Mouse (Mus musculus) myocyte (in vitro differentiated cells): ENCODE data around the gene Ttc7. TPM values are rescaled to one million over a fixed set of nuclear protein-coding genes. Genes with fewer than 3 reads are reported as not detected.

Source experiments
- H3K27me3 ChIP-seq: one replicate; pipeline ENCODE4 v1.6.1; 2011; ENCODE audit not compliant: control insufficient read depth, insufficient read depth, insufficient read length
- H3K36me3 ChIP-seq: one replicate; pipeline ENCODE4 v1.6.1; 2011; ENCODE audit not compliant: control insufficient read depth, insufficient read depth
- H3K4me2 ChIP-seq: one replicate; pipeline ENCODE4 v1.6.1; 2011; ENCODE audit warnings: low read depth, control low read depth
- H3K4me3 ChIP-seq: one replicate; pipeline ENCODE4 v1.5.1; 2011; ENCODE audit warnings: mild to moderate bottlenecking, control low read depth, moderate library complexity
- H3K79me2 ChIP-seq: one replicate; pipeline ENCODE4 v1.6.1; 2011; ENCODE audit not compliant: control insufficient read depth, insufficient read depth
- H3ac ChIP-seq: one replicate; pipeline ENCODE4 v1.6.1; 2011; ENCODE audit not compliant: control insufficient read depth, insufficient read length
- CEBPB ChIP-seq: IDR thresholded peaks from 2 replicates; pipeline ENCODE4 v1.6.1; 2011; ENCODE audit warnings: mild to moderate bottlenecking, moderate library complexity; ENCODE audit not compliant: poor library complexity, insufficient read depth, severe bottlenecking
- E2F4 ChIP-seq: IDR thresholded peaks from one replicate; pipeline ENCODE4 v1.6.1; 2011; ENCODE audit warnings: mild to moderate bottlenecking, control low read depth, moderate library complexity; ENCODE audit not compliant: insufficient read depth
- MAX ChIP-seq: IDR thresholded peaks from one replicate; pipeline ENCODE4 v1.6.1; 2011; ENCODE audit warnings: low read depth, mild to moderate bottlenecking, control low read depth
- MYOD1 ChIP-seq, 3 experiments: IDR thresholded peaks; one replicate each; pipeline ENCODE4 v1.6.1; 2011; ENCODE audit warnings: control low read depth in 2 of 3, low read depth in 2 of 3, mild to moderate bottlenecking in 2 of 3, moderate library complexity in 1 of 3; ENCODE audit not compliant: insufficient read length in 2 of 3, control insufficient read depth in 1 of 3
- MYOG ChIP-seq, 3 experiments: IDR thresholded peaks; one replicate each; pipeline ENCODE4 v1.6.1; 2011; ENCODE audit warnings: control low read depth in 2 of 3, low read depth in 2 of 3, mild to moderate bottlenecking in 2 of 3; ENCODE audit not compliant: insufficient read length in 2 of 3, control insufficient read depth in 1 of 3, insufficient read depth in 1 of 3
- POLR2A ChIP-seq: IDR thresholded peaks from one replicate; pipeline ENCODE4 v1.6.1; 2011; ENCODE audit warnings: low read depth, mild to moderate bottlenecking, control low read depth, moderate library complexity; ENCODE audit not compliant: insufficient read length
- POLR2AphosphoS2 ChIP-seq: IDR thresholded peaks from one replicate; pipeline ENCODE4 v1.6.1; 2011; ENCODE audit warnings: low read depth, control low read depth; ENCODE audit not compliant: insufficient read length
- REST ChIP-seq: IDR thresholded peaks from one replicate; pipeline ENCODE4 v1.6.1; 2011; ENCODE audit warnings: mild to moderate bottlenecking, control low read depth, moderate library complexity; ENCODE audit not compliant: insufficient read depth, insufficient read length
- SRF ChIP-seq: IDR thresholded peaks from one replicate; pipeline ENCODE4 v1.6.1; 2011; ENCODE audit warnings: low read depth; ENCODE audit not compliant: control insufficient read depth, insufficient read length
- TCF12 ChIP-seq: IDR thresholded peaks from one replicate; pipeline ENCODE4 v1.6.1; 2011; ENCODE audit warnings: mild to moderate bottlenecking, control low read depth; ENCODE audit not compliant: poor library complexity, insufficient read depth, severe bottlenecking
- TCF3 ChIP-seq: IDR thresholded peaks from one replicate; pipeline ENCODE4 v1.6.1; 2011; ENCODE audit warnings: low read depth, control low read depth; ENCODE audit not compliant: insufficient read length
- USF1 ChIP-seq: IDR thresholded peaks from one replicate; pipeline ENCODE4 v1.6.1; 2011; ENCODE audit warnings: low read depth, mild to moderate bottlenecking, control low read depth, moderate library complexity
- polyA plus RNA-seq: library from polyadenylated mRNA; unstranded; fragments of >200 nt; fragmentation: generic; extraction: Trizol; gene quantifications from one replicate; pipeline ENCODE4 v1.2.1, GENCODE M21; 2012; ENCODE audit warnings: missing spikeins

Gene Ttc7
- polyA plus RNA-seq, 1 experiment = 15.2 TPM

- Histone ChIP-seq H3K4me3 (no peak overlapping the region), H3K4me2 (no peak overlapping the region), H3K36me3 (no peaks in the 10 kb centered on the region), H3K79me2 (no peaks in the 10 kb centered on the region), H3ac (no peak overlapping the region), H3K27me3 (no peaks in the 10 kb centered on the region)
- TF ChIP-seq E2F4 (no peak), TCF3 (no peak), CEBPB (no peak), POLR2AphosphoS2 (no peak), MAX (no peak), MYOD1 (IDR thresholded peaks at IDR 0.05; ENCODE audit: control insufficient read depth in 1 of 3, insufficient read length in 2 of 3, low read depth in 2 of 3) (no peak), USF1 (no peak), POLR2A (no peak), MYOG (IDR thresholded peaks at IDR 0.05; ENCODE audit: control insufficient read depth in 1 of 3, insufficient read depth in 1 of 3, insufficient read length in 2 of 3, low read depth in 2 of 3) (no peak), TCF12 (no peak), SRF (no peak), REST (no peak)
Measured at GRCm38 (mm10) chr17:87321673-87322072, 39.0 kb downstream of the Ttc7 start.

GRCm38 (mm10) chr17:87323215-87323614, 40.5 kb downstream of the Ttc7 start:
- no peak overlapping the region for H3ac ChIP-seq
- no peak for TF ChIP-seq POLR2A
- no peak for TF ChIP-seq USF1
- no peak for TF ChIP-seq E2F4
- TF ChIP-seq CEBPB = no peak
- no peak for TF ChIP-seq POLR2AphosphoS2
- no peaks in the 10 kb centered on the region for H3K27me3 ChIP-seq

GRCm38 (mm10) chr17:87325501-87325900, 42.8 kb downstream of the Ttc7 start:
- TF ChIP-seq USF1 (no peak), TCF3 (no peak), POLR2AphosphoS2 (no peak), TCF12 (no peak), MYOD1 (IDR thresholded peaks at IDR 0.05; ENCODE audit: control insufficient read depth in 1 of 3, insufficient read length in 2 of 3, low read depth in 2 of 3) (no peak), POLR2A (no peak), REST (no peak), MYOG (IDR thresholded peaks at IDR 0.05; ENCODE audit: control insufficient read depth in 1 of 3, insufficient read depth in 1 of 3, insufficient read length in 2 of 3, low read depth in 2 of 3) (no peak), MAX (no peak), E2F4 (no peak), SRF (no peak), CEBPB (no peak)
- no peaks in the 10 kb centered on the region for H3K27me3 ChIP-seq
- H3K79me2 ChIP-seq = no peaks in the 10 kb centered on the region
- no peaks in the 10 kb centered on the region for H3K36me3 ChIP-seq
- no peak overlapping the region for H3ac ChIP-seq
- no peak overlapping the region for H3K4me2 ChIP-seq
- no peak overlapping the region for H3K4me3 ChIP-seq

More at GRCm38 (mm10) chr17:87323215-87323614, 40.5 kb downstream of the Ttc7 start:
- Histone ChIP-seq H3K4me2 (no peak overlapping the region), H3K36me3 (no peaks in the 10 kb centered on the region), H3K4me3 (no peak overlapping the region), H3K79me2 (no peaks in the 10 kb centered on the region)

- Histone ChIP-seq H3K4me3 (no peak overlapping the region), H3K36me3 (no peaks in the 10 kb centered on the region), H3ac (no peak overlapping the region), H3K4me2 (no peak overlapping the region), H3K79me2 (no peaks in the 10 kb centered on the region), H3K27me3 (no peaks in the 10 kb centered on the region)
- TF ChIP-seq CEBPB (no peak), MAX (no peak), REST (no peak), POLR2AphosphoS2 (no peak), SRF (no peak), MYOD1 (IDR thresholded peaks at IDR 0.05; ENCODE audit: control insufficient read depth in 1 of 3, insufficient read length in 2 of 3, low read depth in 2 of 3) (no peak), USF1 (no peak), TCF12 (no peak), MYOG (IDR thresholded peaks at IDR 0.05; ENCODE audit: control insufficient read depth in 1 of 3, insufficient read depth in 1 of 3, insufficient read length in 2 of 3, low read depth in 2 of 3) (no peak), E2F4 (no peak), POLR2A (no peak), TCF3 (no peak)
Measured at GRCm38 (mm10) chr17:87326987-87327386, 44.3 kb downstream of the Ttc7 start.

- H3K4me2 ChIP-seq = no peak overlapping the region
- H3K4me3 ChIP-seq = no peak overlapping the region
- no peaks in the 10 kb centered on the region for H3K79me2 ChIP-seq
- TF ChIP-seq USF1 (no peak), MYOG (IDR thresholded peaks at IDR 0.05; ENCODE audit: control insufficient read depth in 1 of 3, insufficient read depth in 1 of 3, insufficient read length in 2 of 3, low read depth in 2 of 3) (no peak), MAX (no peak), SRF (no peak), REST (no peak), POLR2AphosphoS2 (no peak), E2F4 (no peak), MYOD1 (IDR thresholded peaks at IDR 0.05; ENCODE audit: control insufficient read depth in 1 of 3, insufficient read length in 2 of 3, low read depth in 2 of 3) (no peak), TCF12 (no peak), CEBPB (no peak), TCF3 (no peak), POLR2A (no peak)
- no peaks in the 10 kb centered on the region for H3K36me3 ChIP-seq
- H3ac ChIP-seq = no peak overlapping the region
- no peaks in the 10 kb centered on the region for H3K27me3 ChIP-seq
Measured at GRCm38 (mm10) chr17:87327645-87328044, 45.0 kb downstream of the Ttc7 start.
